Comparison of ENCODE assay signal across 23 mouse cellular contexts in genomic region chr13:35435173-35435572, GRCm38 (mm10).
A peak's percentile ranks its signal among the peaks of the same experiment; 100 is the strongest.
DNase-seq lines count a peak whose midpoint lies in the region; ATAC-seq lines count a peak whose summit lies in the region.
"Had no signal": no experiment of that assay in that cellular context is flagged by ENCODE, and none has a peak within 500 bp of the region (broad histone marks: within the 10 kb centered on the region; RNA-seq: fewer than 3 reads in every experiment).

No protein-coding gene starts in this region.

- no peak overlapping the region for H3K9ac ChIP-seq in embryonic facial prominence, embryonic 14.5 days (ENCODE audit: low read depth, low read length)
- no peak overlapping the region for H3K9ac ChIP-seq in lung, embryonic 16.5 days (ENCODE audit: low read length)
- H3K9ac ChIP-seq: forebrain, embryonic 12.5 days; hindbrain, embryonic 15.5 days; kidney, embryonic 15.5 days; liver, postnatal 0 days had no signal

- H3K27me3 ChIP-seq in embryonic facial prominence, embryonic 14.5 days (replicated peaks; ENCODE audit: control insufficient read depth, insufficient read depth, low read length): no peaks in the 10 kb centered on the region
- no peaks in the 10 kb centered on the region for H3K27me3 ChIP-seq in embryonic facial prominence, embryonic 10.5 days (replicated peaks; ENCODE audit: low read depth, poor library complexity, severe bottlenecking)
- no peaks in the 10 kb centered on the region for H3K27me3 ChIP-seq in lung, embryonic 16.5 days (ENCODE audit: control insufficient read depth, insufficient read depth, low read depth, low read length)
- H3K27me3 ChIP-seq: forebrain, embryonic 12.5 days; hindbrain, embryonic 15.5 days; kidney, embryonic 15.5 days; megakaryocyte, embryonic 14.5 days had no signal

- WGBS in embryonic facial prominence, embryonic 14.5 days: 54% methylated on average over 7 of the region's 7 CpGs
- WGBS in embryonic facial prominence, embryonic 10.5 days: 81% methylated on average over 7 of the region's 7 CpGs
- WGBS in lung, embryonic 16.5 days: 21% methylated on average over 7 of the region's 7 CpGs

- ATAC-seq in embryonic facial prominence, embryonic 14.5 days (ENCODE audit: low read depth): no peak
- ATAC-seq in lung, embryonic 16.5 days (ENCODE audit: low read depth): peak; percentile 89
- ATAC-seq: intestine, postnatal 0 days; liver, postnatal 0 days had no signal

- DNase-seq in embryonic facial prominence, embryonic 14.5 days (ENCODE audit: low spot score): peak; percentile 59
- DNase-seq in embryonic facial prominence, embryonic 10.5 days (ENCODE audit: low spot score): no peak
- peak; percentile 7 for DNase-seq in embryo, embryonic 10.5 days (ENCODE audit: low spot score)
- DNase-seq in mesoderm, embryonic 11.5 days (ENCODE audit: low read depth, low spot score): peak; percentile 34
- DNase-seq in layer of hippocampus, adult 9-11 months: no peak
- DNase-seq in ovary, postnatal 10 days (ENCODE audit: low spot score): no peak
- DNase-seq: adrenal gland, postnatal 10 days; cerebellum, adult 2 months; cerebellum, postnatal 25 days; gastrocnemius, postnatal 36 days; heart, adult 2 months; heart, postnatal 4 days; kidney, postnatal 4 days; liver, postnatal 0 days; thymus, adult 2 months; thymus, postnatal 4 days had no signal

- no peak overlapping the region for H3K4me2 ChIP-seq in embryonic facial prominence, embryonic 14.5 days (ENCODE audit: low read depth, low read length)
- no peak overlapping the region for H3K4me2 ChIP-seq in lung, embryonic 16.5 days (ENCODE audit: low read depth, low read length)
- H3K4me2 ChIP-seq: forebrain, embryonic 12.5 days; hindbrain, embryonic 15.5 days; kidney, embryonic 15.5 days; liver, embryonic 11.5 days had no signal

- H3K9me3 ChIP-seq in embryonic facial prominence, embryonic 14.5 days (ENCODE audit: control insufficient read depth, low read length): no peaks in the 10 kb centered on the region; the same call in 1 of the 2 replicates
- no peaks in the 10 kb centered on the region for H3K9me3 ChIP-seq in embryonic facial prominence, embryonic 10.5 days
- H3K9me3 ChIP-seq in lung, embryonic 16.5 days (ENCODE audit: control insufficient read depth, low read length): no peaks in the 10 kb centered on the region
- H3K9me3 ChIP-seq: forebrain, embryonic 12.5 days; hindbrain, embryonic 15.5 days; kidney, embryonic 15.5 days; megakaryocyte, embryonic 14.5 days had no signal

- no peaks in the 10 kb centered on the region for H3K4me1 ChIP-seq in embryonic facial prominence, embryonic 14.5 days (ENCODE audit: control insufficient read depth, insufficient read depth, low read length)
- H3K4me1 ChIP-seq in embryonic facial prominence, embryonic 10.5 days: no peaks in the 10 kb centered on the region
- H3K4me1 ChIP-seq in lung, embryonic 16.5 days (replicated peaks; ENCODE audit: control insufficient read depth, insufficient read depth, low read length): no peaks in the 10 kb centered on the region
- H3K4me1 ChIP-seq: forebrain, embryonic 12.5 days; hindbrain, embryonic 15.5 days; kidney, embryonic 15.5 days; megakaryocyte, embryonic 14.5 days had no signal

- H3K36me3 ChIP-seq in embryonic facial prominence, embryonic 14.5 days (ENCODE audit: control insufficient read depth, insufficient read depth, low read length): no peaks in the 10 kb centered on the region
- no peaks in the 10 kb centered on the region for H3K36me3 ChIP-seq in embryonic facial prominence, embryonic 10.5 days (replicated peaks)
- H3K36me3 ChIP-seq in lung, embryonic 16.5 days (ENCODE audit: control insufficient read depth, insufficient read depth, low read length): no peaks in the 10 kb centered on the region
- H3K36me3 ChIP-seq: forebrain, embryonic 12.5 days; hindbrain, embryonic 15.5 days; kidney, embryonic 15.5 days had no signal

- H3K27ac ChIP-seq in embryonic facial prominence, embryonic 14.5 days (replicated peaks; ENCODE audit: low read depth, low read length): no peak overlapping the region
- no peak overlapping the region for H3K27ac ChIP-seq in embryonic facial prominence, embryonic 10.5 days (replicated peaks)
- H3K27ac ChIP-seq in lung, embryonic 16.5 days (ENCODE audit: low read length): no peak overlapping the region
- H3K27ac ChIP-seq: forebrain, embryonic 12.5 days; heart, adult 2 months; hindbrain, embryonic 15.5 days; kidney, embryonic 15.5 days had no signal

- H3K4me3 ChIP-seq in embryonic facial prominence, embryonic 14.5 days (ENCODE audit: low read depth, low read length): no peak overlapping the region
- H3K4me3 ChIP-seq in embryonic facial prominence, embryonic 10.5 days: no peak overlapping the region
- no peak overlapping the region for H3K4me3 ChIP-seq in lung, embryonic 16.5 days (ENCODE audit: low read length)
- H3K4me3 ChIP-seq: forebrain, embryonic 12.5 days; heart, adult 2 months; hindbrain, embryonic 15.5 days; kidney, embryonic 15.5 days; megakaryocyte, embryonic 14.5 days had no signal

Comparison
In these comparisons a context has a peak if more than half of its experiments do, and no peak if none do; other contexts are left out.
1. DNase-seq: peak in embryonic facial prominence, embryonic 14.5 days (single experiment), embryo, embryonic 10.5 days (single experiment) and mesoderm, embryonic 11.5 days (single experiment); none in embryonic facial prominence, embryonic 10.5 days (single experiment), layer of hippocampus, adult 9-11 months (single experiment) and ovary, postnatal 10 days (single experiment).